Mouse (Mus musculus) spleen, adult 2 months (tissue): ENCODE measurements at regions not wholly inside any gene's neighbourhood (a gene's known extent, or its start where the extent isn't known, plus 50 kb on each side); places are given as distances from the start of the nearest gene placed in this dataset.

ENCODE experiments used
- DNase-seq, 2 experiments: peaks; one replicate each; pipeline versions ENCODE4 v3.0.0 to v3.0.0-alpha.2; 2012 to 2021; ENCODE audit warnings: low spot score in 2 of 2, low read depth in 1 of 2
- H3K27ac ChIP-seq: fragments of 200-500 bp; 2 replicates; pipeline ENCODE4 v1.5.1; 2012; ENCODE audit warnings: low read length, inconsistent platforms; ENCODE audit not compliant: insufficient read depth
- H3K27me3 ChIP-seq: fragments of 200-500 bp; 2 replicates; pipeline ENCODE4 v1.6.1; 2012; ENCODE audit warnings: mild to moderate bottlenecking, moderate library complexity, low read length, inconsistent platforms; ENCODE audit not compliant: control insufficient read depth, insufficient read depth
- H3K36me3 ChIP-seq: fragments of 200-500 bp; 2 replicates; pipeline ENCODE4 v1.6.1; 2012; ENCODE audit warnings: mild to moderate bottlenecking, low read length, inconsistent platforms; ENCODE audit not compliant: control insufficient read depth, insufficient read depth
- H3K4me1 ChIP-seq: fragments of 200-500 bp; 2 replicates; pipeline ENCODE4 v1.6.1; 2011; ENCODE audit warnings: inconsistent platforms; ENCODE audit not compliant: control insufficient read depth, insufficient read depth, insufficient read length
- H3K4me3 ChIP-seq: fragments of 200-500 bp; 2 replicates; pipeline ENCODE4 v1.5.1; 2011; ENCODE audit warnings: mild to moderate bottlenecking, inconsistent platforms; ENCODE audit not compliant: insufficient read depth, insufficient read length; ENCODE audit errors: extremely low read depth
- CTCF ChIP-seq: fragments of 200-500 bp; IDR thresholded peaks from 2 replicates; pipeline ENCODE4 v1.5.1; 2011; ENCODE audit warnings: mild to moderate bottlenecking, inconsistent platforms; ENCODE audit not compliant: insufficient read depth, insufficient read length, insufficient replicate concordance; ENCODE audit errors: extremely low read depth
- POLR2A ChIP-seq: fragments of 200-500 bp; IDR thresholded peaks from 2 replicates; pipeline ENCODE4 v1.6.1; 2011; ENCODE audit warnings: low read depth, low read length, inconsistent platforms
- WGBS: fragments of 180-500 bp; shearing (Covaris S2); methylation state at CpG from one replicate; pipeline ENCODE4 v1.1.7; 2018; 5-methylcytosine and 5-hydroxymethylcytosine counted together

DNA sequence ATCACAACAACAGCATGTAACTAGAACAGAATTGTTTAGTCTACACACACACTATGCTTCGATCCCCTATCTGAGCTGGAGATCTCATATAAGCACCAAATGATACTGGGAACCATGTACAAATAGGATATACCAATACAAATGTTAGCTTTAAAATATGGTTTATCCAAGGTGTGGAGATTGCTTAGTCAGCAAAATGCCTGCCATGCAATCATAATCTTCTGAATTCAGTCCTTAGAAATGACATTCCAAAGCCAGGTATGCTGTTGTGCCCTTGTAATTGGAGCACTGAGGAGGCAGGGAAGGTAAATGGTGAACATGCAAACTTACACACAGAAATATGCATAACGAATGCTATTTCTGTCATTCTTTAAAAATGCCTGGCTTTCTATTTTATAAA lies 54.0 kb upstream of the Thsd7b start:
- TF ChIP-seq CTCF (no peak), POLR2A (no peak)
- no peaks in the 10 kb centered on the region for H3K4me1 ChIP-seq
- H3K27ac ChIP-seq: no peak overlapping the region
- no peak for DNase-seq
- H3K4me3 ChIP-seq: no peak overlapping the region
- WGBS: 87% methylated on average over 2 of the region's 2 CpGs
- H3K36me3 ChIP-seq: no peaks in the 10 kb centered on the region
- H3K27me3 ChIP-seq: no peaks in the 10 kb centered on the region

- 86% methylated on average over 1 of the region's 1 CpGs for WGBS
- no peak overlapping the region for H3K4me3 ChIP-seq
- no peak for DNase-seq
- H3K27me3 ChIP-seq: no peaks in the 10 kb centered on the region
- no peak overlapping the region for H3K27ac ChIP-seq
- H3K36me3 ChIP-seq: no peaks in the 10 kb centered on the region
- no peaks in the 10 kb centered on the region for H3K4me1 ChIP-seq
- TF ChIP-seq CTCF: no peak
Observed at GRCm38 (mm10) chr1:129208806-129209205, 64.3 kb upstream of the Thsd7b start.

DNA sequence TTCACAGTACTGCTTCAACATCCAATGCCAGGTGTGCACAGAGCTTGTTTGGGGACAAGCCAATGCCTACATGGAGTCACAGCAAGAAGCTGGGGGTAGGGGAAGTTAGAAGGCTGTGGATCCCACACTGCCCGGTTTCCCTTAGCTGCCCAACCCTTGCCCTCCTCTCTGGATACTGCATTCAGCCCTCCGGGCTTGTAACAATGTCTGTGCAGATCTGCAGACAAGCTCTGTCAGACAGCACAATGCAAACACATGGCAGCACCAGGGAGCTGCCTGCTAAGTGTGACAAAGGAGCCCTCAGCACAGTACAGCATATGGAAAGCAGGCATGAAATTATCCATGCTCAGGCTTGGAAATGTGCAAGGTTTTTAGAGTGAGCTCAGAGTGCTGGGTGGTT lies 64.7 kb upstream of the Thsd7b start:
- Histone ChIP-seq H3K27me3 (no peaks in the 10 kb centered on the region), H3K36me3 (no peaks in the 10 kb centered on the region), H3K27ac (no peak overlapping the region), H3K4me1 (no peaks in the 10 kb centered on the region), H3K4me3 (no peak overlapping the region)
- TF ChIP-seq CTCF (no peak), POLR2A (no peak)
- 79% methylated on average over 2 of the region's 2 CpGs for WGBS
- no peak for DNase-seq

- Histone ChIP-seq H3K4me1 (no peaks in the 10 kb centered on the region), H3K27me3 (no peaks in the 10 kb centered on the region), H3K36me3 (no peaks in the 10 kb centered on the region), H3K27ac (no peak overlapping the region), H3K4me3 (no peak overlapping the region)
- 76% methylated on average over 5 of the region's 5 CpGs for WGBS
- TF ChIP-seq POLR2A (no peak), CTCF (no peak)
- DNase-seq: no peak
Observed at GRCm38 (mm10) chr1:129207674-129208073, 65.4 kb upstream of the Thsd7b start.

DNA sequence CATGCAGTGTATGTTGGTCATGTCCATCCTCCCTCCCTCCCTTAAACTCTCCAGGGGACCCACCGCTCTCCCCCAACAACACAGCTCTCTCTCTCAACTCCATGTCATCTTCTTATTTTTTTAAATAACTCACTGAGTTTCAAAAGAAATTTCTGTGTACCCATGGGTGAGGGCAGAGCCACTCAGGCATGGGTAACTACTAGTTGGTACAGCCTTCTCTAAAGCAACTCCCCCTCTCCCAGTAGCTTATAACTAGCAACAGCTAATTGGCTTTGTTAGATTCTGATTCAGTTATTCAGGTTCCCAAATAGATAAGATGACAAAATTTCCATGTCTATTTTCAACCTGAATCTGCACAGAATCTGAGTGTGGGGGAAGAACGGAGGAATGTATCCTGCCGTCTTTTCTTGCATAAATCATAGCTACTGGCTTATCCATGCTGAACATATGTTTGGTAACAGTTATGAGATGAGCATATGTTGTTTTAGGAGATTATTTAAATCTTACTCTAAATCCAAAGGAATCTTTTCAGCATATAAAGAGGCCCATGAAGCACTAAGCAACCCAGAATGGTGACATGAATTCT lies 92.8 kb upstream of the Thsd7b start:
- no peak for DNase-seq
- Histone ChIP-seq H3K4me3 (no peak overlapping the region), H3K4me1 (no peaks in the 10 kb centered on the region), H3K27ac (no peak overlapping the region), H3K27me3 (no peaks in the 10 kb centered on the region), H3K36me3 (no peaks in the 10 kb centered on the region)
- WGBS: 86% methylated on average over 3 of the region's 3 CpGs
- no peak for TF ChIP-seq CTCF
- no peak for TF ChIP-seq POLR2A

- Histone ChIP-seq H3K4me1 (no peaks in the 10 kb centered on the region), H3K36me3 (no peaks in the 10 kb centered on the region), H3K4me3 (no peak overlapping the region), H3K27ac (no peak overlapping the region), H3K27me3 (no peaks in the 10 kb centered on the region)
- DNase-seq: no peak
- TF ChIP-seq POLR2A (no peak), CTCF (no peak)
- 86% methylated on average over 8 of the region's 8 CpGs for WGBS
Observed at GRCm38 (mm10) chr1:129169936-129170335, 103.2 kb upstream of the Thsd7b start.

DNA sequence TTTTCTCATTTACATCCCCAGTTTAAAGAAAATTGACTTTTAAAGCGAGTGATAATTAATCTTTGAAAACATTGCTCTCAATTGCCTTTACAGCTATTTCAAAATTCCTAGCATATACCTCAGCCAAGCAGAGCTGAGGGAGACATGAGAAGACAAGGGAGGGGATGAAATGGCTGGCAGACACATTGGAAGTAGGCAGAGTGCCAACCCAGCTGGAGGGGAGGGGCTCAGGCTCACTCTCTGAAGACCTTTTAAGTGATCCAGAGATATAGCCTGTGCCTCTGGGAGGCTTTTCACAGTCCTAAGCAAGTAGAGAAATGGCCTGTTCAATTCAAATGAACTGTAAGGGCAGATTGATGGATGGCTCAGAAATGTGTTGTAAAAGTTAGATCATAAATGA lies 122.5 kb upstream of the Thsd7b start:
- H3K27ac ChIP-seq: no peak overlapping the region
- H3K27me3 ChIP-seq: no peaks in the 10 kb centered on the region
- no peak overlapping the region for H3K4me3 ChIP-seq
- DNase-seq: no peak
- TF ChIP-seq CTCF: no peak
- no peak for TF ChIP-seq POLR2A
- WGBS: 72% methylated on average over 1 of the region's 1 CpGs
- H3K36me3 ChIP-seq: no peaks in the 10 kb centered on the region
- H3K4me1 ChIP-seq: no peaks in the 10 kb centered on the region
